Mouse (Mus musculus): ENCODE measurements around the gene Gnpnat1.
A peak's percentile ranks its signal among the peaks of the same experiment; 100 is the strongest.

The Gnpnat1 gene

DNA sequence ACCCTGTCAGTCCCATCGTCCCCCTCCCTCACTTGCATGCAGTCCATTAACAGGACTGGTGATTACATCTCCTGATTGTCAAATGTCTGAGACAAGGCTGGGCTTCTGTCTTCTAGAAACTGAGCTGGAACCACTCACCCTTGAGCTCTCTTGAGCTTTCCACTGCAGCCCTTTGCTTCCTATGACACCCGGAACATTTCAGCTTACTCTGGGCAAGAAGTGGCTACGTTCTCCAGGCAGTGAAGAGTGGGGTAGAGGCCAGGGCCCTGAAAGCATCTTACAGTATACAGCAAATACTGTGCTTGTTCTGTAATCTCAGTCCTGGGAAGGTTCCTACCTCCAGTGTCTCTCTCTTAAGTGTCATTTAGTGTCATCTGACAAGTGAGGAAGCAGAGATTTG lies 15.5 kb downstream of the Gnpnat1 start:
- DNase-seq = peak; percentile 13

GRCm38 (mm10) chr14:45388345-45389181 lies 16.1 kb downstream of the Gnpnat1 start:
- peak; percentile 86 for DNase-seq

DNA sequence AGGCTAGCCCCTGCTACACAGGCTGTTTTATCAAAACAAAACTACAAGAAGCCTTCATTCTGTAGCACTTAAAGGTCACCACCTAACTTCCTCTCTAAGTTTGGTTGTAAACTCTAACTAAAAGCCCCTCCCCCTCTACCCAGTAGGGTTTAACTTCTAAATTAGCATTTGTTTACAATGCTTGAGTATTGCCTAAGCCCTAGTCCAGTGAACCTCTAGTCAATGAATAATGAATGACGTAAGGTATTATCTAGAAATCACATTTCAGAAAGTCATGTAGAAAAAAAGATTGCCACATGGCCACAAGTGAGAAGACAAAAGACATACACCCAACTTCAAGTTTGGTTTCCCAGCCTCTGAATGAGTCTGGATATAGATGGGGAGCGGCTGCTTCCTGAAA lies 17.2 kb downstream of the Gnpnat1 start:
- DNase-seq = no peak

DNA sequence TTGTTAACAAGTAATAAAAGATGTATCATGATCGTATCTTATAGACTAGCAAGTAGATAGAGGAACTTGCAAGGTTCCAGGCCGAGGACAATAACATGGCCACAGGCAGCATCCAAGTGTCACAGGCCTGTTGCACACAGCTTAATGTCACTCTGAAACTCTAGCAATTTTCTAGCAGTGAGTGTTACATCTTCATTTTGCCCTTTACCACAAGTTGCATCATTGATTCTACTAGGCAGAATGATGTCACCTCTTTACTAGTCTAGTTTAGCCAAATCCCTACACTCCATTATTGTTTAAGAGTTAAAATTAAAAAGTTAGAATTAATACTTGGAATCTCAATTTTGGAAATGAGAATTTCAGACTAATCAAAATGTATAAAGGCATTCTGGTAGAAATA lies 19.1 kb downstream of the Gnpnat1 start:
- no peak for DNase-seq

- DNase-seq = peak; percentile 21
Observed at GRCm38 (mm10) chr14:45382912-45383311, 21.8 kb downstream of the Gnpnat1 start.

DNA sequence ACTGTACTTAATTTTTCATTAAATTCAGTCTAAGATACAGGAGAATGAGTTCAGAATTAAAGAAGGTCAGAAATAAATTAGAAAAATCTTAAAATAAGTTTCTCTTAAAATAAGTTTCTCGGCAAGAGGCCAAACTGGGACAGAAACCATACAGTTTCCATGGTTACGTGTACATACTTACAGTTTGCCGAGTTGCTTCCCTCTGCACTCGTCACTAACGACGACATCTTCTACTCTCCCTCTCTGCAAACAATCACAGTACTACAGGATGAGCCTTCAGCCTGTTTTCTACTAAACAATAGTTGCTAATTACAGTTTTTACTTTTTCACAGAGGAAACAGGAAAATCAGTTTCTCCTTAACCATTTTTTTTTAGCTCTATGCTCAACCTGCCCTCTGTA lies 24.0 kb downstream of the Gnpnat1 start:
- no peak for DNase-seq

- no peak for DNase-seq
Observed at GRCm38 (mm10) chr14:45378771-45379170, 25.9 kb downstream of the Gnpnat1 start.

GRCm38 (mm10) chr14:45365196-45365587 lies 39.5 kb downstream of the Gnpnat1 start:
- DNase-seq = no peak

- no peak for DNase-seq
Observed at GRCm38 (mm10) chr14:45364211-45365195, 40.2 kb downstream of the Gnpnat1 start.

- peak; percentile 98 for DNase-seq
Observed at GRCm38 (mm10) chr14:45350931-45351859, 53.5 kb downstream of the Gnpnat1 start, which contains the start of gene Styx. Styx (plus strand) TSS chr14:45351093.

- peak; percentile 93 for DNase-seq
Observed at GRCm38 (mm10) chr14:45329589-45330181, 75.0 kb downstream of the Gnpnat1 start, which contains the start of gene Psmc6. Psmc6 (plus strand) TSS chr14:45329788.

DNA sequence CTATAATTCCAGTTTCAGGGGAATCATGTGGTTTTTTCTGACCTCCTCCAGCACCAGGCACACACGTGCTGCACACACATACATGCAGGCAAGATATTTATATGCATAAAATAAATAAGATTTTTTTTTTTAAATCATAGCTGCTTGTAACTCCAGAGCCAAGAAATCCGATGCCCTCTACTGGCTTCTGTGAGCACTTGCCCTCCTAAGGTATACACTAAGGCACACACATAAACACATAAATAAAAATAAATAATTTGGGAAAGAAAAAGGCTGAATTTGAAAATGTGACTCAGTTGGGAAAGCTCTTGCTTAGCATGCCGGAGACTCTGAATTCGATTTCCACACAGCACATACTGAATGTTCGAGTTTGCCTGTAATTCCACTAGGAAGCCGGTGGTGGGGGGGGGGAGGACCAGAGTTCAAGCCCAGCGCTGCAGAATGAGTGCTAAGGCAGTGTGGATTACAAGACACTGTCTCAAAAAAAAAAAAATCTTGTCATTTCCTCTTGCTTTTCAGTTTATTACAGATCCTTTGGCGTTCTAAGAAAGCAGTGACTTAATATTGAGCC lies 75.6 kb downstream of the Gnpnat1 start:
- DNase-seq = no peak

DNA sequence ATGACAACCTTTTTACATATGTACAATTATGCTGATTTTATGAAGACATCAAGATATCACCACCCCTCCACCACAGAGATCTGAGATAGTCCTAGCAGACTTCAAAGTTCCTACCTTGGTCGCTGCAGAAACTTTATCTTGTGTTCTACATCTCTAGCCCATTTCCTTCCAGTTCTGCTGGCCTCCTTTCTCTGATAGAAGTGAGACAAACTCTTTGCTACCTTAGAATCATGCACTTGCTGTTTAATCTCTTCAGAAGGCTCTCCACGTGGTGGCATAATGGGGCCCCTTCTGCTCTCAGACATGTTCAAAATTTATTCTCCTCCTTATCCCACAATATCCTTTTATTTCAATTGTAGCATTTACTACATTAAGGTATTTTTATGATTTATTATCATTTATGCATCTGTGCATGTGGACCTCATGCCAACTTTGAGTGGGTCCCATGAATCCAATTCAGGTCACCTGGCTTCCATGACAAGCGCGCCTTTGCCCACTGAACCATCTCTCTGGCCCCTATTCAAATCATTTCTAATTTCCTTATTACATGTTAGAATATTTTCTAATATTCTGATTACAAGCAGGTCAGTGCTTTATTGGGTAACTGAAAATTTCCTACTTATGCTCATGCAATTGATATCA lies 76.5 kb downstream of the Gnpnat1 start:
- no peak for DNase-seq
